Mouse (Mus musculus) lung, postnatal 0 days (tissue): ENCODE data around the gene Klra3. TPM values are rescaled to one million over a fixed set of nuclear protein-coding genes. Genes with fewer than 3 reads are reported as not detected.
"Not testable (repeated sequence)": the region's sequence is repeated elsewhere in the genome, so short reads cannot be mapped to it uniquely, and the experiment has no call there.

Source experiments
- ATAC-seq: fragments of 200-750 bp; cut with Nextera tagmentation; 2 replicates; pipeline ENCODE4 v1.8.0; 2017; ENCODE audit warnings: moderate library complexity
- DNase-seq: peaks from one replicate; pipeline ENCODE4 v3.0.0-alpha.2; 2016; ENCODE audit warnings: low spot score
- H3K27ac ChIP-seq: fragments of 300-500 bp; sonication (generic); 2 replicates; pipeline ENCODE4 v1.5.1; 2014; ENCODE audit warnings: antibody characterized with exemption, mild to moderate bottlenecking, low read length, mixed read lengths
- H3K27me3 ChIP-seq: fragments of 300-500 bp; sonication (generic); replicated peaks from 2 replicates; pipeline ENCODE4 v1.6.1; 2014; ENCODE audit warnings: low read length, mixed read lengths; ENCODE audit not compliant: insufficient read depth
- H3K36me3 ChIP-seq: fragments of 300-500 bp; sonication (generic); 2 replicates; pipeline ENCODE4 v1.6.1; 2014; ENCODE audit warnings: low read length, mixed read lengths; ENCODE audit not compliant: insufficient read depth
- H3K4me1 ChIP-seq: fragments of 300-500 bp; sonication (generic); 2 replicates; pipeline ENCODE4 v1.6.1; 2014; ENCODE audit warnings: antibody characterized with exemption, low read depth, low read length, mixed read lengths; ENCODE audit not compliant: insufficient read depth
- H3K4me2 ChIP-seq: fragments of 300-500 bp; sonication (generic); replicated peaks from 2 replicates; pipeline ENCODE4 v1.6.1; 2014; ENCODE audit warnings: low read depth, mild to moderate bottlenecking, low read length, moderate library complexity, mixed read lengths
- H3K4me3 ChIP-seq: fragments of 300-500 bp; sonication (generic); 2 replicates; pipeline ENCODE4 v1.5.1; 2014; ENCODE audit warnings: low read depth, low read length
- H3K9ac ChIP-seq: fragments of 300-500 bp; sonication (generic); replicated peaks from 2 replicates; pipeline ENCODE4 v1.6.1; 2014; ENCODE audit warnings: low read depth, mild to moderate bottlenecking
- H3K9me3 ChIP-seq: fragments of 300-500 bp; sonication (generic); 2 replicates; pipeline ENCODE4 v1.6.1; 2016; ENCODE audit warnings: low read length, mixed read lengths
- CTCF ChIP-seq: IDR thresholded peaks from 2 replicates; pipeline ENCODE4 v1.5.1; 2016; ENCODE audit warnings: antibody characterized with exemption, mild to moderate bottlenecking
- EP300 ChIP-seq: IDR thresholded peaks from 2 replicates; pipeline ENCODE4 v1.6.1; 2016; ENCODE audit warnings: antibody characterized with exemption, mild to moderate bottlenecking, control low read depth
- WGBS: fragments of 180-500 bp; shearing (Covaris S2); extraction: QIAGEN DNeasy Blood & Tissue Kit; methylation state at CpG from one replicate; pipeline ENCODE4 v1.1.7; 2014; 5-methylcytosine and 5-hydroxymethylcytosine counted together
- polyA plus RNA-seq: library from polyadenylated mRNA; unstranded; fragments of >200 nt; fragmentation: Nextera tagmentation; extraction: Ambion mirVana; gene quantifications from 2 replicates; pipeline ENCODE4 v1.2.1, GENCODE M21; 2015

Gene Klra3
- polyA plus RNA-seq, result not detected in 2 replicates

DNA sequence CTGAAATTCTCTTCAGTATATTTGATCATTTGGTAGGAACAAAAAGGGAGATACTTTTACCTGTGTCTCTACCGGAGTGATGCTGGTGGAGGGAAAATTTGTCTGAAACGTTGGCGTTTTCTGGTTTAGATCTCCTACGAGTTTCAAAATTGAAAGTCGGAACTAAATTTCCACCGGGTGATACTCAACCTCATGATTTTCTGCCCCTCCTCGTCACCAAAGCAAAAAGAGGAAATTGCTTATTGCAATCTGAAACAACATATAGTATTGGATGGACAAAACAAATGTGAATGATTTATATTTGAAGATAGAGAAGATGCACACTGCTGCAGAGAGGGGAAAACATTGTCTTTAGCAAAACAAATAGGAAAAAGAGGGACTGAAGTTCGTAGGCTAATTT, at the start of gene Klra3:
Klra3 (minus strand) TSS at position 164 of the 400 bp plus-strand sequence.
- H3K27ac ChIP-seq, result no peak within 1 kb of the TSS
- H3K36me3 ChIP-seq, result no peaks in the 10 kb centered on the region
- no peak for TF ChIP-seq EP300
- no peak for TF ChIP-seq CTCF
- no peak for DNase-seq
- WGBS, result 81% methylated on average over 8 of the region's 8 CpGs
- no peak within 1 kb of the TSS for H3K9ac ChIP-seq
- ATAC-seq, result no peak
- no peak within 1 kb of the TSS for H3K4me3 ChIP-seq
- no peaks in the 10 kb centered on the region for H3K9me3 ChIP-seq
- H3K4me2 ChIP-seq, result no peak within 1 kb of the TSS
- H3K4me1 ChIP-seq, result no peaks in the 10 kb centered on the region
- no peaks in the 10 kb centered on the region for H3K27me3 ChIP-seq

DNA sequence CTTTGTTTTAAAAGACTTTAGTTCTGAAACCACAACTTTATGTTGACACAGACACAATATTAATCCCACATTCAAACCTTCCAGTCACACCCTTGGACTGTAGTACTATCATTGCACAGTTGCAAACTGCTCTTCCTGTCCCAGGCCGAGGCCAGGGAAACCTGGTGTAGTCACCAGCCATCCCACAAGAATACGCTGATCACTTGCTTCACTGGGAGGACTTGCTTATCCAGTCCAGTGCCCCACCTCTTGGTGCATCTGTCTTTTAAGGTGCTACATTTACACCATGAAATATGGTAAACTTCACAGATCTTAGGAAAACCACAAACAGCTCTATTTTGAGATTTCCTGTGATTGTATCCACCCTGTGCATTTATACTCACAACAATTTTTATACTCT, 49.4 kb upstream of the Klra3 start, which contains the start of gene Klra1:
Klra1 (minus strand) TSS at position 125 of the 400 bp plus-strand sequence.
- DNase-seq (no peak), ATAC-seq (no peak)
- H3K27ac ChIP-seq, result no peak within 1 kb of the TSS
- TF ChIP-seq EP300 (no peak), CTCF (no peak)
- no peaks in the 10 kb centered on the region for H3K36me3 ChIP-seq
- no peak within 1 kb of the TSS for H3K4me3 ChIP-seq
- no peak within 1 kb of the TSS for H3K9ac ChIP-seq
- no peaks in the 10 kb centered on the region for H3K27me3 ChIP-seq
- WGBS, result 63% methylated on average over 2 of the region's 2 CpGs
- H3K4me1 ChIP-seq, result no peaks in the 10 kb centered on the region
- H3K4me2 ChIP-seq, result no peak within 1 kb of the TSS
- no peaks in the 10 kb centered on the region for H3K9me3 ChIP-seq

DNA sequence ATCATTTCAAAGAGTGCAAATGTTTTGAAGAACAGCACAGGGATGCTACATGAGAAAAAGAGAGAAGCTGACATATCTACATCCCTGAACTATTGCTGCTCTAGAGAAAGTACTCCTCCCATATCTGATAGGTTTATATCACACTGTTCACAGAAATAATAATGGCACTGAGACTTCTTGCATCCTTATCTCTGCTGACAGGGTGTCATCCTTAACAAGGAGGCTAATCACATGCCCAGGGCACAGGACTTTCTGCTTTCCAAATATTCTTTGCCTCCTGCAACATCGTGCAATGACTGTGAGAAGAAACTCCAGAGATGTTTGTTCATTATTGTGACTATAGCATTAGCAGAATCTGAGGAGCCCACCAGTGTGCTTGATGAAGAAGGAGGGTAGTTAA, 48.4 kb upstream of the Klra3 start:
- Histone ChIP-seq H3K4me3 (no peak overlapping the region), H3K27me3 (no peaks in the 10 kb centered on the region)

DNA sequence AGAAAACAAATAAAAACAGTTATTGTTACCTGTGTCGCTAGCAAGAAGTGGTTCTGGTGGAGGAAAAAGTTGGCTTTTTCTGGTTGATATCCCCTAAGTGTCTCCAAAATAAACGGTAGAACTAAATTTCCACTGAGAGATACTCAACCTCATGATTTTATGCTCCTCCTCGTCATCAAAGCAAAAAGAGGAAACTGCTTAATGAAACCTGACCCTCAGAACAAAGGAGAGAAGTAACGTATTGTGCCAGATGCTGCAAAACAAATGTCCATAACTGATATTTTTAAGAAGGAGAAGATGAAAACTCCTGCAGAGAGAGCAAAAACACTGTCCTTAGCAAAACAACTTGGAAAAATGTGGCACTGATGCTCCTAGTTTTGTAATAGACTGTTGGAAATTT, 45.0 kb upstream of the Klra3 start:
- Histone ChIP-seq H3K27ac (no peak overlapping the region), H3K27me3 (no peaks in the 10 kb centered on the region), H3K4me3 (no peak overlapping the region), H3K9ac (no peak overlapping the region), H3K4me2 (no peak overlapping the region), H3K9me3 (no peaks in the 10 kb centered on the region), H3K4me1 (no peaks in the 10 kb centered on the region), H3K36me3 (no peaks in the 10 kb centered on the region)
- DNase-seq, result no peak
- WGBS, result 64% methylated on average over 4 of the region's 4 CpGs
- TF ChIP-seq CTCF (no peak), EP300 (no peak)
- no peak for ATAC-seq

More for the DNA sequence above, 48.4 kb upstream of the Klra3 start:
- DNase-seq (no peak), ATAC-seq (no peak)
- 36% methylated on average over 1 of the region's 1 CpGs for WGBS
- H3K36me3 ChIP-seq, result no peaks in the 10 kb centered on the region
- no peak overlapping the region for H3K9ac ChIP-seq
- no peaks in the 10 kb centered on the region for H3K4me1 ChIP-seq
- H3K4me2 ChIP-seq, result no peak overlapping the region
- H3K9me3 ChIP-seq, result no peaks in the 10 kb centered on the region
- no peak overlapping the region for H3K27ac ChIP-seq
- no peak for TF ChIP-seq EP300
- TF ChIP-seq CTCF, result no peak

DNA sequence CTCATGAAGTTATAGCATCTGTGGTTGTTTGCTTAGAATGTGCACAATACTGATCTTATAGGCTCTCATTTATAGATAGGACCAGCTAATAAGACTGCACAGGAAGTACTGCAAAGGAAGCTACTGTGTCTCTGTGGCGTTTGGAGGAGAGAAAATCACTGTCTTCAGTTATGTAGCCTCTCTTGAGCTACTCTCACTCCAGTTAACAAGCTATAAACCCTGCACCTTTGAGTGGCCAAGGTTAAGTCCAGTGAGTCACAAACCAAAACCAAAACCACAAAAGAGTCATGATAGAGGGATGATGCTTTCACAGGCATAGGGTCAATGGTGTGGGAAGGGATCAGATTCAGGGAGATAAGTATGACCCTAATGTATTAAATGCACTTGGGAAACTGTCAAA, 8.0 kb upstream of the Klra3 start:
- H3K4me1 ChIP-seq, H3K4me2 ChIP-seq, H3K9ac ChIP-seq, H3K27ac ChIP-seq, ATAC-seq, DNase-seq, H3K4me3 ChIP-seq, H3K27me3 ChIP-seq, H3K36me3 ChIP-seq, H3K9me3 ChIP-seq: not testable (repeated sequence)
- WGBS, result 21% methylated on average over 1 of the region's 1 CpGs

DNA sequence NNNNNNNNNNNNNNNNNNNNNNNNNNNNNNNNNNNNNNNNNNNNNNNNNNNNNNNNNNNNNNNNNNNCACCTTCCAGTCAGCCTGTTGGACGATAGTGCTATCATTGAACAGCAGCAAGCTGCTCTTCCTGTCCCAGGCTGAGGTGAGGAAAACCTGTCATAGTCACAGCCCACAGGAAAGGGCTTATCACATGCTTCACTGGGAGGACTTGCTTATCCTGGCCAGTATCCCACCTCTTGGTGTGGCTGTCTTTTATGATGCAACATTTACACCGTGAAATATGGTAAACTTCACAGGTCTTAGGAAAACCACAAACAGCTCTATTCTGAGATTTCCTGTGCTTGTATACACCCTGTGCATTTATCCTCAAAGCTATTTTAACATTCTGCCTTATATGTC, 4.6 kb upstream of the Klra3 start:
- not testable (repeated sequence) for H3K4me3 ChIP-seq, H3K27ac ChIP-seq, H3K9ac ChIP-seq, H3K27me3 ChIP-seq, H3K9me3 ChIP-seq, DNase-seq, H3K4me2 ChIP-seq, H3K36me3 ChIP-seq, H3K4me1 ChIP-seq, ATAC-seq
- 72% methylated on average over 2 of the region's 2 CpGs for WGBS

DNA sequence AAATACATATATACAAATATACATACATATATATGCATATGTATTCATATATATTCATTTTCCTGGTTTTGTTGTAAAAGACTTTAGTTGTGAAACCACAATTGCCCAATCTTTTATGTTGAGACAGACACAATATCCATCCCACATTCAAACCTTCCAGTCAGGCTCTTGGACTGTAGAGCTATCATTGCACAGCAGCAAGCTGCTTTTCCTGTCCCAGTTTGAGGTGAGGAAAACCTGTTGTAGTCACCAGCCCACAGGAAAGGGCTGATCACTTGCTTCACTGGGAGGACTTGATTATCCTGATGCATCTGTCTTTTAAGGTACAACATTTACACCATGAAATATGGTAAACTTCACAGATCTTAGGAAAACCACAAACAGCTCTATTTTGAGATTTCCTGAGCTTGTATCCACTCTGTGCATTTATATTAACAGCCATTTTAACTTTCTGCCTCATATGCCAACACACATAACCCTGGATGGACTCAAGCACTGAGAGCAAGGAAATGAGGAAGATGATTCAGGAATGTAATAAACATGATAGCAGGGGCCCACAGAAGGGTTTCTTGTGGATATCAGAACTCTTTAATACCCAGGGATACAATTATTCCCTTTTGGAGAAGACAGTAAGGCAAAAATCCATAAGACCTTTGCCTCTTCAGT, 49.3 kb downstream of the Klra3 start:
- DNase-seq, result no peak
- H3K27ac ChIP-seq, result no peak overlapping the region
- H3K9me3 ChIP-seq, result no peaks in the 10 kb centered on the region
- H3K9ac ChIP-seq, result no peak overlapping the region
- no peak overlapping the region for H3K4me2 ChIP-seq
- no peaks in the 10 kb centered on the region for H3K4me1 ChIP-seq
- TF ChIP-seq CTCF (no peak), EP300 (no peak)
- ATAC-seq, result no peak
- H3K27me3 ChIP-seq, result no peaks in the 10 kb centered on the region
- no peaks in the 10 kb centered on the region for H3K36me3 ChIP-seq
- no peak overlapping the region for H3K4me3 ChIP-seq

DNA sequence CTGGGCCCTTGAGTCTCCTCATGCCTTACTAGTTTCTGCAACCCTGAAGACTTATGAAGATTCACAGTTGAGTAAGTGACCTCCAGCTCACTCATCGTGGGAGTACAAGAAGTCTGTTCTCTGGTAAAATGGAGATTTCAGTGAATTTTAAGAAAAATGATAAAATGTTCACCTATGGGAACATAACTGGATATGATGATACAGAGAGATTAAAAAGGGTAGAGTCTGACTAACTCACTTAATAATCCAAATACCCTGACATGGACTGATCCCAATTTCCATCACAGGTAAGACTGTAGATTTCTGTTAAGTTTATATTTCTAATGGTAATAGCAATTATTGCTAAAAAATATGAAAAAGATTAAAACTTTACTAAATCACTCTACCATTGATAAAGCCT, 55.5 kb downstream of the Klra3 start, which contains the start of gene Klra10:
Klra10 (minus strand) TSS at position 101 of the 400 bp plus-strand sequence.
- H3K9ac ChIP-seq, ATAC-seq, H3K4me1 ChIP-seq, DNase-seq, H3K4me3 ChIP-seq, H3K9me3 ChIP-seq, H3K27me3 ChIP-seq, H3K4me2 ChIP-seq, H3K27ac ChIP-seq, H3K36me3 ChIP-seq: not testable (repeated sequence)
- WGBS, result 68% methylated on average over 1 of the region's 1 CpGs
